Mouse (Mus musculus) hematopoietic stem cell, adult 5-6 weeks (primary cell): ENCODE measurements at regions not wholly inside any gene's neighbourhood (a gene's known extent, or its start where the extent isn't known, plus 50 kb on each side); places are given as distances from the start of the nearest gene placed in this dataset.

Source experiments
- ATAC-seq, 2 experiments: fragments of 125-278 bp in 1 of 2; replicated peaks in 1 of 2; 2 replicates each; pipeline ENCODE4 v1.8.0; 2016 to 2017; ENCODE audit warnings: inconsistent platforms in 2 of 2, mild to moderate bottlenecking in 2 of 2, moderate number of reproducible peaks in 2 of 2, low read depth in 1 of 2, moderate TSS enrichment in 1 of 2; ENCODE audit not compliant: low FRiP score in 2 of 2, poor library complexity in 2 of 2, severe bottlenecking in 2 of 2, insufficient read depth in 1 of 2, low TSS enrichment in 1 of 2

DNA sequence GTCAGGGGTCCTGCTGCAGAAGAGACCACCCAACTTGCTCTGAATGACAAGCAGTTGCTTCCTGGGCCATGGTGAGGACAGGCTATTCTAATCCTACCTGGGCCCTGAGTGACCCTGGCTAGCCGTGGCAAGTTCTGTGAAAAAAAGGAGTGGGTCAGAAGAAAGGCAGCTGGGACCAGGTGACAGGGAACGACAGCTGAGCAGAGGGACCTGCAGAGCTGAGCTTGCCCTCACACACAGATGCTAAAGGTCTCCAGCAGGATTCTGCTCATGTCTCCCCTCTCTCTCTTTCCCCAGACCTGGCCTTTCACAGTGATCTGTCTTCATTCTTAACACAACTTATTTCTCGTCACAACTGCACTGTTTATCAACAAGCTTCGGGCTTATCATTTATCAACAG is 206.4 kb downstream of the Gm12728 start:
- ATAC-seq = no peak

DNA sequence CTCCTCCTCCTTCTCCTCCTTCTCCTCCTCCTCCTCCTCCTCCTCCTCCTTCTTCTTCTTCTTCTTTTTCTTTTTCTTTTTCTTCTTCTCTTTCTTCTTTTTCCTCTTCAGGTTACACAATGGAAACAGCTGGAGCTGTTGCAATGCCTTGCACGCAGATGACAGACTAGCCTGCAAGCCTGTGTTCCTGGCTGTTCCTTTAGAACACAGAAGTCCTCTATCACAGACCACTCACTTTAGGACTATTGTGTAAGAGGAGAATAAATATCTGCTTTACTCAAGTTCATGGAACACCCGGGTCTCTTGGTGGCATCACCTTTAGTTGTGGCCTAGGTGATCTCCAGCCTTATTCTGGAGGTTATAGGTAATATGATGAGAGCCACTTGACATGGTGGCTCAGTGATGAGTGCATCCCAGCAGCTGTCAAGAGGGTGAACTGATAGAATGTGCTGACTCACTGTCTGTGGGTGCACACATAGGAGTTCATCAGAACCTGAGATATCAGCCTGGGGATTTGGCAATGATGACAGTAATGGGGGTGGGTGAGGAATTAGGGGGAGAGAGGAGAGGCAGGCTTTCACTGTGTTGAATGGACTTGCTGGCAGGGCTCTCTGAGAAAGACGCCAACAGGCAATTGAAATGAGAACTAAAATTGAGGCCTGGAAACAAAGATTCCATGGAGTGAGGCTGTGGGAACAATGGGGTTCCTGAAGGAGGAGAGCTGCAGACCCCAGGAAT is 207.4 kb downstream of the Gm12728 start:
- no peak for ATAC-seq

DNA sequence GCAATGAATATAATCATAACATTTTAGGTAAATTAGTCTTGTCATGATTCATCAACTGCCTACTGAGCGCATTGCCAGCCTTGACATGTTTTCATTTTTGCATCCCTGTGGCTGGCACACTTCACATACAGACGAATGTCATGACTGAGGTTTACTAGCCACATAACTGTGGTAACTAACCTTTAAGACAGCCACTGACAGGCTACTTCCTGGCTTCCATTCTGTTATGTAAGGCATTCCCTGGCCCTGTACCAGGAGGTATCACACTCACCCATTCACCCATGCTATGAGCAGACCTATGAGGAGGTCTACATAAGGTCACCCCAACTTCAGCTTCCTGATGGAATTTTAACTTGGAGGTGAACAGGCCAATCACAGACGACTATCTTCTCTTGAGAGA is 212.8 kb downstream of the Gm12728 start:
- peak; percentile 29 to 36; a peak in 2 of 4 replicates for ATAC-seq

DNA sequence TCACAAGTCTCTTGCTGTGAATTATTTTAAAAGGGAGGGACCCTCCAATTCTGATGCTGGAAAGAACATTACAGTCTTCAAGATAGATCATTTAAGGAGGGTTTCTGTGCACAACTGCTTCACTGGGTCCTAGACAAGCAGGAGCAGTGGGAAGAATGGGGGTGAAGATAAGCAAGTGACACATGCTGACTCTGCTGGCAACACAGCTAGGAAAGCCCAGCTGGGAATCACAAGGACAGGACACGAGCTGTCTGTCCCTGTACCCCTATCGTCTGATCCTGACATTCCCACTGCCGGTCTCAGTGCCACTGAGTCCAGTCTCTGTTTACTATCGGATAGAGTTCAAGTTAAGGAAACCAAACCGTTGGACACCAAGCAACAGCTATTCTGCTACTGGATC is 216.3 kb downstream of the Gm12728 start:
- no peak for ATAC-seq

DNA sequence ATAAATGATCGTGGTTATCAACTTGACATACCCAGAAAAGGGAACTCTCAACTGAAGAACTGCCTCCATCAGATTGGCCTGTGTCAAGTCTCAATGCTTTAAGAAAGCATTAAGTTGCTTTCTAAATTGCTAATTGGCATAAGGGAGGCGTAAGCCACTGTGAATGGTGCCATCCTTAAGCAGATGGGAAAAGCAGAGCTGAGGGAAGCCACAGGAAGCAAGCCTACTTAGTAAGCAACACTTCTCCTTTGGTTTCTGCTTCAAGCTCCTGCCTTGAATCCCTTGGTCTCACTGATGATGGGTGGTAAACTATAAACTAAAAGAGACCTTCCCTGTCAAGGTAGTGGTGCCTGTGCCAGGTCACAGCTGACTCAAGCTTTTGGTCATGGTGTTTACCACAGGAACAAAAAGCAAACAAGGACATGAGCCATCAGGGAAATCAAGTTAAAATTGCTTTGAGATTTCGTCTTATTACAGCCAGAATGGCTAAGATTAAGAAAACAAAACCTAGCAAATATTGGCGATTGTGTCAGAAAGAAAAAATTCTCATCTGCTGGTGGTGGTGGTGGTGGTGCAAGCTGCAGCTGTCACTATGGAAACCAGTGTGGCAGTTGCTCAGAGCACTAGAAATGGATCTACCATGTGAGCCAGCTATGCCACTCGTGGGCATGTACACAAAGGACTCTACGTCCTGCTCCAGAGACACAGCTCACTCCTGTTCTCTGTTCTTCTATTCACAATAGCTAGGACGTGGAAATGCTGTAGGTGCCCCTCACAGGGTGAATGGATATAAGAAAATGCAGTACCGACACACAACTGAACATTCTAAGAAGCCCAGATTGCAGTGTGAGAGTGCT is 217.9 kb downstream of the Gm12728 start:
- ATAC-seq = peak; percentile 37 to 39; a peak in 2 of 4 replicates

DNA sequence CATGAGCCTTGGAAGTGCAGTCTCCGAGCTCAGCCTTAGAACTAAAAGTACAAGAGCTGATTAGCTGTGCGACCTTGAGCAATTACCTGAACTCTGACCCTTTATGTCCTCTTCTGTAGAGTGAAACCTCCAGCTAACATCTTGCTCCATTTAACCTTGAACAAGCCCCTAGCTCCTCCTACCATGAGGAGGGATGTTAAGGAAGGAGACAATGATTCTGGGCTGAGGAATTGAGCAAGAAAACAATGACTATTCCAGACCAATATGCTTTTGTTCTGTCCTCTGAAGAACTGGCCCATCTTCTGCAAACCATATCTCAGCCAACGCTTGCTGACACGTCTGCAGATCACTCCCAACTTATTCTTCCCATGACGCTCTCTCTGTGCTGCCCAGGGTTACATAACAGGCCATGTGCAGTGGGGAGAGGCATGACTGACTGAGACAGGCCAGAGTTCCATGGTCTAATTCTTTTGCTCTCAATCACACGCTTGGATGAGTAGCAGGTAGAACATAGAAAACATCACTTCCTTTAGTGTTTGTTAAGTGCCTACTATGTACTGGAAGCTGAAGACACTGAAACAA is 227.5 kb downstream of the Gm12728 start:
- ATAC-seq = no peak

DNA sequence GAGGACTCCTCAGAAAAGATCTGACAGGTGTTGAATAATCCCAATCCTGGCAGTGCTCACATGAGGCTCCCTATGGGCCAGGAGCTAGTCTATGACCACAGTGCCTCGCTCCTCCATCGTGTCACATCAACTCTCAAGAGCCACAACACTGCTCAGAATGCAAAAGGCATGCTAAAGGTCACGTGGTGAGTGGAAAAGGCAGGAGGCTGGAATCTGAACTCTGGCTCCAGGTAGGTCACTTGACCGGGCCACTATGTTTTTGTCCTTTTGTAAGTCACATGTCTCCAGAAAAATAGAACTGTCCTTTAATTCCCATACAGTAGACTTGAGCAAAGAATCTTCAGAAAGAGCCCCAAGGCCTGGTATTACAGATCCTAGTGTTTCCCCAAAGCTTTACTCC is 229.3 kb downstream of the Gm12728 start:
- no peak for ATAC-seq

DNA sequence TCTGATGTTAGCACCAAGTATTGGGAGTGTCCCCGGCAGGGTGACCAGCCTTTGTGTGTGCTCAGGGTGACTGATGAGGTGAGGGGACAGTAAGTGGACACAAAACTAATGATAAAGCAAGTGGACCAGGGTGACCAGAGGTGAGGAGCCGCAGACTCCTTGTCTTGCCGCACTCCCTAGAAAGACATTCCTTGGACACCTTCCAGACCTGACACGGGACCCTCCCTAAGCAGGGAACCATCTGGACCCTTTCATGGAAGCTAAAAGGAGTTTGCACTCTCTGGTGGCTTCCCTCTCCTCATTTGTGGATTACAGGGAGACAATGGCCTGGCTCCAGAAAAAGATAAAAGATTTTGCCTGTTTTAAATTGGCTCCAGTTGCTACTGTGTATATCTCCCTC is 230.7 kb downstream of the Gm12728 start:
- ATAC-seq = no peak

DNA sequence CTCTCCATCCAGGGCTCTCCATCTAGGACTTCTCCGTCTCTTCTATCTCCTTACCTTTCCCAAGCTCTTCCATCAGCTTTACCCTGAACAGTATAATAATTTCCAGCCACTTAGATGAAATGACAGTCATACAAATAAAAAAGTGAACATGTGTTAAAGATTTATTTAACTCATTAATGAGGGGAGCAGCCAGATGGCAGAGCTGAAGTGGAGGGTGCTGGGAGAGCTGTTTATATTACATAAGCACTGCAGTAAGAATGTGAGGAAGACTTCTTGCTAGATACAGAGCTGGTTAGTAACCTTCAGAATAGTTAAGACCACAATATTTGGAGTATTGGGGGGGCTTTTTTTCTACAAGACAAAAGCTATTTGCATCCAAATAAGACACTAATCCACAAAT is 234.9 kb downstream of the Gm12728 start:
- no peak for ATAC-seq

DNA sequence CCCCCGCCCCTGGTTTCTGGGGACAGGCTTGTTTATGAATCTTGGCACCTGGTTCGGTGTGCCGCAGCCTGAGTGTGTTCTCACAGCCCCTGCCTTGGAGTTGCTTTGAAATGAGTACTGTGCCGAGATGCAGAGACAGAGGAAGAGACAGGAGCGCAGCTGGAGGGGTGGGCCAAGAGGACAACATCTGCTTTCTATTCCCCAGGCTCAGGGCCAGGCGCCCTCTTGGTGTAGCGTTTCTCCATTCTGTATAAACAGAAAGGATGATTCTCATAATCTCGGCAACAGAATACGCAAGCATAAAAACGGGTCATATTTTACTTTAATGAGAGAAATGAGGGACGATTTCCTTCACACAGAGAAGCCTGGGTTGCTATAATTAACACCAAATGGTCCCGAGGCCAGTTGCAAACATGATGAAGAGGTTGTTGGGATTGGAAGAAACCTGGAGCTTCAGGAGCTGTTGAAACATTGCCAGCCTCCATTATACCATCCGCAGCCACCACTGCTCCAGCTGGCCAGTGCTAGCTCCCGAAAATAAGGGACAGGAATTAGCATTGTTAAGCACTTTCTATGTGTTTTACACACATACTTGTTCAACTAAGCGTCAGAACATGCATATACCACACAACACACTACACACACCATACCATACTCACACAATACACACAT is 236.4 kb downstream of the Gm12728 start:
- ATAC-seq = no peak

DNA sequence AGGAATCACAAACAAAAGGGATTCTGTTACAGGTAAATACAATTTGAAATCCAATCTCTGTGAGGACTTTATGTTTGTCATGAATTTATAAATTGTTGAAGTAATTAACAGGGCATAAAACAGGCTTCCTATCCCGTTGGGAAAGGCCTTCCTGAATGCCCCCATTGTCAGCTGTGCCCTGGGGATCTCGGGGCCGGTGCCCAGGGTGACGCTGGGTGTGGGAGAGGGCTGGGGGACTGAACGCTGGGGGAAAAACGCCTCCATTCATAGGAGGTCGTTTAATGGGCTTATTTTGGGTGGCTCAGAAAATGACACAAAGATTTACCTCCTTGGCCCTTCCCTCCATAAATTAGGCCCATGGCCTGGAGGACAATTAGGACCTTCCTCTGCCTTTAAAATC is 250.7 kb downstream of the Gm12728 start:
- ATAC-seq = no peak

DNA sequence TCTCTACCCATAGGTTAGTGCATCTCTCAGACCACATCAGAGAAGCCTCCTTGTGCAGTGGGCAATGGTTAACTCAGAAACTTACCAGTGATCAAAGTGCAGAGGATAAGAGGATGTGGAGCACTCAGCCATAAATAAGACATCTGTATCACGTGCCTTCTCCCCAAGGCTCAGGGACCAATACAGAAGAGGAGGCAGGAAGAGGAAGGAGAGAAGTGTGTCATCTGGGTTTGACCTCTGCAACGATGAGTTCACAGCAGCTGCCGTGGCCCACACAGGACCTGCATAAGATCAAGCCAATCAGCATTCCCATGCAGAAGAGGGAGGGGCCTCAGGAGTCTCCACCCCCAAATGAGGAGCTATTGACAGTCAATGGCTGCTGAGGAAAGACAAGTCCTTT is 252.8 kb downstream of the Gm12728 start:
- no peak for ATAC-seq

DNA sequence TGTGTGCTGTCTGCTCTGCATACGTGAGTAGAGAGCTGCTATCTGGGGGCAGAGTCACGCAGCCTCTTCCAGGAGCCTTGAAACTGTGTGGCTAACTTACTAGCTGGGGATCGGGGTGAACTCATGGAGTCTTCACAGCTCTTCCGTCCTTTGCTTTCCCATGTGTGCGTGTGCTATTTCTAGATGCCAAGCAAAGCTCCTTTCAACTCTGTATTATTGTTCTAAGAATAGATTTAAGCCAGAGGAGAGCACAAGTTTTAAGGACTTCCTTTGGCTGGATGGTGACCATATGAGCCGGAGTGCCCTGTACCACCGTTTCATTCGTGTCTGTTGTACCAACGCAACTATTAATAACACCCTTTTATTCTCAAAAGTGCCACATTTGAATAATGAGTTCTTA is 254.0 kb downstream of the Gm12728 start:
- ATAC-seq = no peak

DNA sequence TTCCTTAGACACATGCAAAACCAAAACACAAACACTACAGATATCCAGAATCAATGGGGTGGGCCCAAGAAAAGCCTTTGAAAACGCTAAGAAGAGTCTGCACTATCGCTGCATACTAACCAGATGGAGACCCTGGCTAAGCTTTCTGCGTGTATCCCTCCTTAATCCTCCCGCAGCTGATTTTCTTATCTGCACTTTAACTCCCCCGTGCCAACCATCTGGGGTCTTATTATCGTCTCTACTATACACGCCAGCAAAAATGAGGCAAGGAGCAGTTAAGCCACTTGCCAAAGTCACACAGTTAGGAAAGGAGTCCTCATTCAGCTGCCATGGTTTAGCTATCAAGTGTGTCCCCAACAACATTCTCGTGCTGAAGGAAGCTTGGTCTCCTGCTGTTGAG is 258.4 kb downstream of the Gm12728 start:
- no peak for ATAC-seq

DNA sequence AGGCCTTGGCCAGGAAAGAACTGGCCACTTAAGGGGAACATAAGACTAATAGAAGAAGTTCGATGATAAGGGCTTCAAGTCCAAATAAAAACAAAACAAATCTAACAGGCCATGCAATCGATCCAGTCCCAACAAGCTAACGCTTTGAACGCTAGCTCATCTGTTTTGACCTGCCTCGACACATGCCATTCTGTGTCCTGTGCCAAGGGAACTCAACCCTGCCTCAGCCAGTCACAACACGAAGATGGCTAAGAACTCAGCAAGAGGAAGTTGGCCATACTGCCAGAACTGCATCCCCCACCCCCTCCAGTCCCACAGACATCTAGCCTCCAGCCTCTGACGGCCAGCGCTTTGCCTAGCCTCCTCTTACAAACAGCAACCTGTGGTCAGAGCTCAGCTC is 259.1 kb downstream of the Gm12728 start:
- ATAC-seq = 0 out of 4 replicates have a peak, but pooled peaks of 1 of the 2 experiments have one; percentile 13

DNA sequence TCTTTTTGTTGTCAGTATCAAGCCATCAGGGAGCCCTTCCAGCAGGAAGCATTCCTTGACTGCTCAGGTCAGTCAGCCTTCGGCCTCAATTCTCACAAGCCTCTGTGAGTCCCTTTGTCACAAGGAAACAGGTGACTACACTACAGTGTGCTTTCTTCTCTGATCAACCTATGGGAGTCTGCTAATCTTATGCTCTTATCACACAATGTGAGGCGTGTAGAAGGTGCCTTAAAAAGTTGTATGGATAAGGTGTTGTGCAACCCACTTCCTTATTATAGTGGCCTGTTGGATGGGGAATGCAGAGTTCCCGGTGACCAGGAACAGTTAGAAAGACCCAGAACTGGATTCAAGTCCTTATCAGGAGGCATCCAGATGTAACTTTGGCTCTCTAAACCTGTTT is 260.2 kb downstream of the Gm12728 start:
- ATAC-seq = no peak

DNA sequence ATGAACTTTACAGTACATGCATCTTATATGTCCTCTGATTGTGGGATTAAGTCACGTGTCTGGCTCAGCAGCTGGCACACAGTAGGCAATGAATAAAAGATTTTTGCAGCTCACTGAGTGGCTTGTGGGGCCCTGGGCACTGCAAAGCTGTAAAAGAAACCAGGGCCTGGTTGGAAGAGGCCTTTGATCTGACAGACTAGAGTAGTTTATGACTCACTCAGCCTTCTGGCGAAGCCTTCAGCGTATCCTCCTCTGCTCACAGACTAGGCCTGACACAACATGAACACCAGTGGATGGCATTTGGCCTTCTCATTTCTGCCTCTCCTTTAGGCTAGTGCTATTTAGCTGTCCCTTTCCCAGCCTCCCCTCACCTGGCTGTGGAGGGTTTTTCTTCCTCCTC is 260.6 kb downstream of the Gm12728 start:
- ATAC-seq = no peak

DNA sequence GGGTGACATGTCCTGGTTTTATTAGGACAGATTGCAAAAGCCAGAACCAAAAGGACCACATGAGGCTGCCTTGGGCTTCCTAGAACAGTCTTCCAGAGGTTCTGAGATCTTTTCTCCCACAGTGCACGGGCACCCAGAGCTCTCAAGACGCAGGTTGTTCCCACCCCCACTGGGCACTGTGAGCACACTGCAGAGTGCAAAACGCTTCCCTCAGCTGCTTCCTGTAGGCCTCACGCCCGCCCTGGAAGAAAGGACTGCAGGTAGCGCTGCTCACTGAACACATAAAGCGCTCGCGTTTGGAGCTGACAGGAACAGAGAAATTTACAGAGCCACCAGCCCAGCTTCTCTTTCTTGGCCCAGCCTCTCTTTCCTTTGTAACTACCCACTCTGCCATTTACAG is 262.5 kb upstream of the Usp24 start:
- ATAC-seq = peak; percentile 43 to 49; a peak in 3 of 4 replicates
